24 mouse cellular contexts compared by ENCODE assay signal in the genomic region with DNA sequence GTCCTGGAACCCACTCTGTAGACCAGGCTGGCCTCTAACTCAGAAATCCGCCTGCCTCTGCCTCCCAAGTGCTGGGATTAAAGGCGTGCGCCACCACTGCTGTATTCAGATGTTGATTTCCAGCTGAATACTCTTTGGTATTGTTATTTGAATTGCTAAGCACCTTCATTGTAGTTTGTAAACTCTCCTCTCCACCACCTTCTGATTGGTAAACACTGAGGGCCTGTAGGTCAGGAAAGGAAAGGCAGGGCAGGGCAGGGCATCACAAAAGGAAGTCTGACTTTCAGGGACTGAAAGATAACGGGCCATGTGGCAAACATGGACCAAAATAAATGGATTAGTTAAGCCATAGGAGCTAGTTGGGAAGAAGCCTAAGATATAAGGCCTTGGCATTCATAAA.
DNase-seq lines count a peak whose midpoint lies in the region; TF ChIP-seq lines count a peak whose summit lies in the region.
"Had no signal": no experiment of that assay in that cellular context is flagged by ENCODE, and none has a peak within 500 bp of the region (broad histone marks: within the 10 kb centered on the region; RNA-seq: fewer than 3 reads in every experiment).

No protein-coding gene starts in this region.

- no peaks in the 10 kb centered on the region for H3K9me3 ChIP-seq in MEL (replicated peaks; ENCODE audit: insufficient read depth, low read length)
- H3K9me3 ChIP-seq: forebrain, embryonic 10.5 days; forebrain, embryonic 13.5 days; heart, embryonic 10.5 days; hindbrain, embryonic 12.5 days; hindbrain, embryonic 15.5 days had no signal

- no peaks in the 10 kb centered on the region for H3K79me2 ChIP-seq in MEL (ENCODE audit: control insufficient read depth, insufficient read depth, low read length, poor library complexity)

- peaks cover 11% of the 10 kb centered on the region for H3K4me1 ChIP-seq in lung, adult 2 months (ENCODE audit: control insufficient read depth, insufficient read depth, low read length)
- no peaks in the 10 kb centered on the region for H3K4me1 ChIP-seq in MEL (ENCODE audit: control insufficient read depth in 1 of 2, insufficient read depth in 2 of 2, low read length in 2 of 2)
- H3K4me1 ChIP-seq: forebrain, embryonic 13.5 days; heart, embryonic 10.5 days; hindbrain, embryonic 12.5 days; hindbrain, embryonic 15.5 days had no signal

- no peak overlapping the region for H3K4me3 ChIP-seq in lung, adult 2 months (replicated peaks; ENCODE audit: extremely low read depth, low read depth, low read length)
- no peak overlapping the region for H3K4me3 ChIP-seq in MEL (ENCODE audit: control insufficient read depth in 1 of 2, insufficient read depth in 1 of 2, low read depth in 2 of 2, low read length in 2 of 2)
- H3K4me3 ChIP-seq: forebrain, embryonic 10.5 days; forebrain, embryonic 13.5 days; heart, adult 2 months; heart, embryonic 10.5 days; heart, embryonic 13.5 days; hindbrain, embryonic 12.5 days; hindbrain, embryonic 15.5 days had no signal

- TF ChIP-seq RAD21 in MEL (IDR thresholded peaks at IDR 0.05; ENCODE audit: low read depth, low read length), result no peak

- H3K36me3 ChIP-seq in MEL (ENCODE audit: control insufficient read depth in 1 of 2, insufficient read depth in 2 of 2, low read length in 2 of 2), result peaks cover 0 to 6% of the 10 kb centered on the region in 2 experiments; a peak in 2 of 4 replicates
- H3K36me3 ChIP-seq: hindbrain, embryonic 12.5 days; hindbrain, embryonic 15.5 days had no signal

- WGBS in lung, adult 2 months, result 64% methylated on average over 4 of the region's 4 CpGs

- H3K27ac ChIP-seq in MEL (ENCODE audit: control insufficient read depth, low read depth, low read length), result no peak overlapping the region
- H3K27ac ChIP-seq: forebrain, embryonic 10.5 days; forebrain, embryonic 13.5 days; heart, adult 2 months; heart, embryonic 10.5 days; heart, embryonic 13.5 days; hindbrain, embryonic 12.5 days; hindbrain, embryonic 15.5 days had no signal

- no peaks in the 10 kb centered on the region for H3K27me3 ChIP-seq in MEL (ENCODE audit: control insufficient read depth in 1 of 2, insufficient read depth in 2 of 2, low read length in 2 of 2)
- H3K27me3 ChIP-seq: CH12.LX; forebrain, embryonic 13.5 days; heart, embryonic 13.5 days; hindbrain, embryonic 12.5 days; hindbrain, embryonic 15.5 days; Patski had no signal

- TF ChIP-seq POLR2A in lung, adult 2 months (IDR thresholded peaks at IDR 0.05; ENCODE audit: borderline replicate concordance, extremely low read depth, low read depth, low read length), result no peak
- TF ChIP-seq POLR2A in MEL (IDR thresholded peaks at IDR 0.05; ENCODE audit: control insufficient read depth in 1 of 2, insufficient read depth in 1 of 2, low read depth in 1 of 2, low read length in 2 of 2, poor library complexity in 1 of 2), result no peak

- no peak overlapping the region for H3K9ac ChIP-seq in MEL (ENCODE audit: control insufficient read depth, low read depth, low read length, poor library complexity, severe bottlenecking)
- H3K9ac ChIP-seq: forebrain, embryonic 13.5 days; heart, embryonic 13.5 days; hindbrain, embryonic 12.5 days; hindbrain, embryonic 15.5 days had no signal

- DNase-seq in lung, postnatal 10 days, result peak; percentile 40
- no peak for DNase-seq in lung, adult 2 months
- peak; percentile 94 for DNase-seq in ES-CJ7 (ENCODE audit: low read depth, low spot score)
- DNase-seq in MEL (ENCODE audit: low read depth, low spot score), result no peak
- peak; percentile 92 for DNase-seq in ZHBTc4 (ENCODE audit: low read depth, low spot score)
- DNase-seq in urinary bladder, adult 18-20 months (ENCODE audit: low spot score in 2 of 2), result no peak
- no peak for DNase-seq in spleen, adult 12 weeks (ENCODE audit: low spot score)
- DNase-seq: adrenal gland, postnatal 10 days; adrenal gland, postnatal 36 days; B cell, adult 2 months; cerebellum, adult 18-20 months; cerebellum, adult 9-10 months; cerebellum, postnatal 14 days; gastrocnemius, postnatal 10 days; gastrocnemius, postnatal 36 days; heart, adult 2 months had no signal

- TF ChIP-seq CTCF in lung, adult 2 months (IDR thresholded peaks at IDR 0.05; ENCODE audit: insufficient read depth, low read length), result no peak
- TF ChIP-seq CTCF in MEL (IDR thresholded peaks at IDR 0.05 in 2 of 3, conservative IDR thresholded peaks at IDR 0.05 in 1 of 3; ENCODE audit: control insufficient read depth in 1 of 3, insufficient read depth in 1 of 3, low read depth in 2 of 3, low read length in 3 of 3, poor library complexity in 1 of 3, severe bottlenecking in 1 of 3), result no peak

- TF ChIP-seq EP300 in MEL (IDR thresholded peaks at IDR 0.05; ENCODE audit: low read depth in 1 of 2, low read length in 2 of 2), result no peak

TF ChIP-seq in MEL, 35 proteins besides CTCF, POLR2A, EP300 and RAD21:
- peak; percentile 41; the same call in 1 of the 2 replicates for TF ChIP-seq USF1 (IDR thresholded peaks at IDR 0.05; ENCODE audit: low read depth, low read length)
- no peak for TF ChIP-seq MYC (IDR thresholded peaks at IDR 0.05; ENCODE audit: low read depth, low read length)

Comparison
In these comparisons a context has a peak if more than half of its experiments do, and no peak if none do; other contexts are left out.
1. DNase-seq: peak in lung, postnatal 10 days (single experiment), ES-CJ7 (single experiment) and ZHBTc4 (single experiment); none in lung, adult 2 months (single experiment), MEL (single experiment), urinary bladder, adult 18-20 months (0 of 2) and spleen, adult 12 weeks (single experiment).